Mouse (Mus musculus) embryonic facial prominence, embryonic 15.5 days (tissue): Measurements from ENCODE around the gene Il24. TPM values are rescaled to one million over a fixed set of nuclear protein-coding genes. Genes with fewer than 3 reads are reported as not detected.

Source experiments
- ATAC-seq: fragments of 200-750 bp; cut with Nextera tagmentation; 2 replicates; pipeline ENCODE4 v1.8.0; 2017; ENCODE audit warnings: low read depth, moderate TSS enrichment; ENCODE audit not compliant: insufficient number of reproducible peaks, low FRiP score, low TSS enrichment
- H3K27ac ChIP-seq: fragments of 300-500 bp; sonication (generic); replicated peaks from 2 replicates; pipeline ENCODE4 v1.5.1; 2015; ENCODE audit warnings: mild to moderate bottlenecking, inconsistent platforms
- H3K27me3 ChIP-seq: fragments of 300-500 bp; sonication (generic); 2 replicates; pipeline ENCODE4 v1.6.1; 2015; ENCODE audit warnings: inconsistent platforms
- H3K36me3 ChIP-seq: fragments of 300-500 bp; sonication (generic); 2 replicates; pipeline ENCODE4 v1.6.1; 2015; ENCODE audit warnings: mild to moderate bottlenecking, inconsistent platforms
- H3K4me1 ChIP-seq: fragments of 300-500 bp; sonication (generic); 2 replicates; pipeline ENCODE4 v1.6.1; 2015; ENCODE audit warnings: inconsistent platforms
- H3K4me2 ChIP-seq: fragments of 300-500 bp; sonication (generic); replicated peaks from 2 replicates; pipeline ENCODE4 v1.6.1; 2015; ENCODE audit warnings: mild to moderate bottlenecking, inconsistent platforms
- H3K4me3 ChIP-seq: fragments of 300-500 bp; sonication (generic); replicated peaks from 2 replicates; pipeline ENCODE4 v1.5.1; 2015; ENCODE audit warnings: mild to moderate bottlenecking, inconsistent platforms
- H3K9ac ChIP-seq: fragments of 300-500 bp; sonication (generic); 2 replicates; pipeline ENCODE4 v1.6.1; 2015; ENCODE audit warnings: inconsistent platforms
- H3K9me3 ChIP-seq: fragments of 300-500 bp; sonication (generic); replicated peaks from 2 replicates; pipeline ENCODE4 v1.6.1; 2016; ENCODE audit warnings: inconsistent platforms
- WGBS: fragments of 180-500 bp; shearing (Covaris S2); methylation state at CpG from one replicate; pipeline ENCODE4 v1.1.7; 2015; 5-methylcytosine and 5-hydroxymethylcytosine counted together
- polyA plus RNA-seq: library from polyadenylated mRNA; unstranded; fragments of >200 nt; fragmentation: Nextera tagmentation; extraction: Ambion mirVana; gene quantifications from 2 replicates; pipeline ENCODE4 v1.2.1, GENCODE M21; 2015

The Il24 gene
- polyA plus RNA-seq, 1 experiment from 2014 or later, result not detected

GRCm38 (mm10) chr1:130877889-130878614 lies 9.2 kb downstream of the Il24 start:
- Histone ChIP-seq H3K27ac (no peak overlapping the region), H3K4me2 (peak overlapping the region; percentile 84), H3K9ac (no peak overlapping the region), H3K27me3 (peaks cover 16% of the 10 kb centered on the region), H3K9me3 (no peaks in the 10 kb centered on the region), H3K4me3 (peak overlapping the region; percentile 45), H3K4me1 (peaks cover 7% of the 10 kb centered on the region), H3K36me3 (no peaks in the 10 kb centered on the region)
- peak; percentile 57; the same call in 1 of the 2 replicates for ATAC-seq
- WGBS, result 2% methylated on average over 43 of the region's 43 CpGs

GRCm38 (mm10) chr1:130876931-130877509 lies 10.2 kb downstream of the Il24 start:
- peaks cover 7% of the 10 kb centered on the region for H3K4me1 ChIP-seq
- no peak overlapping the region for H3K4me2 ChIP-seq
- peaks cover 16% of the 10 kb centered on the region for H3K27me3 ChIP-seq
- ATAC-seq, result no peak
- 18% methylated on average over 3 of the region's 3 CpGs for WGBS
- no peaks in the 10 kb centered on the region for H3K9me3 ChIP-seq
- no peaks in the 10 kb centered on the region for H3K36me3 ChIP-seq
- no peak overlapping the region for H3K27ac ChIP-seq
- H3K9ac ChIP-seq, result no peak overlapping the region
- no peak overlapping the region for H3K4me3 ChIP-seq

GRCm38 (mm10) chr1:130875910-130876309 lies 11.3 kb downstream of the Il24 start:
- Histone ChIP-seq H3K27me3 (peaks cover 16% of the 10 kb centered on the region), H3K9ac (no peak overlapping the region), H3K4me1 (peaks cover 7% of the 10 kb centered on the region), H3K4me2 (no peak overlapping the region), H3K4me3 (no peak overlapping the region), H3K9me3 (no peaks in the 10 kb centered on the region), H3K36me3 (no peaks in the 10 kb centered on the region), H3K27ac (no peak overlapping the region)
- ATAC-seq, result no peak
- 67% methylated on average over 3 of the region's 3 CpGs for WGBS

GRCm38 (mm10) chr1:130875139-130875538 lies 12.1 kb downstream of the Il24 start:
- 43% methylated on average over 3 of the region's 3 CpGs for WGBS
- Histone ChIP-seq H3K9ac (no peak overlapping the region), H3K27me3 (peaks cover 16% of the 10 kb centered on the region), H3K27ac (no peak overlapping the region), H3K4me2 (no peak overlapping the region), H3K36me3 (no peaks in the 10 kb centered on the region), H3K4me3 (no peak overlapping the region), H3K9me3 (no peaks in the 10 kb centered on the region), H3K4me1 (peaks cover 7% of the 10 kb centered on the region)
- no peak for ATAC-seq

- peaks cover under 1% of the 10 kb centered on the region for H3K4me1 ChIP-seq
- no peaks in the 10 kb centered on the region for H3K9me3 ChIP-seq
- H3K4me2 ChIP-seq, result no peak overlapping the region
- peaks cover 5% of the 10 kb centered on the region for H3K27me3 ChIP-seq
- H3K4me3 ChIP-seq, result no peak overlapping the region
- ATAC-seq, result no peak
- H3K27ac ChIP-seq, result no peak overlapping the region
- H3K9ac ChIP-seq, result no peak overlapping the region
- no peaks in the 10 kb centered on the region for H3K36me3 ChIP-seq
- WGBS, result 91% methylated on average over 2 of the region's 2 CpGs
Measured at GRCm38 (mm10) chr1:130872912-130873311, 14.3 kb downstream of the Il24 start.

GRCm38 (mm10) chr1:130865541-130866221 lies 21.6 kb downstream of the Il24 start, which contains the start of gene Fcmr:
Gene Fcmr, plus strand, starts transcription at chr1:130865669.
- ATAC-seq, result no peak
- no peaks in the 10 kb centered on the region for H3K9me3 ChIP-seq
- no peak within 1 kb of the TSS for H3K9ac ChIP-seq
- H3K27ac ChIP-seq, result no peak within 1 kb of the TSS
- no peaks in the 10 kb centered on the region for H3K4me1 ChIP-seq
- H3K4me3 ChIP-seq, result no peak within 1 kb of the TSS
- H3K36me3 ChIP-seq, result no peaks in the 10 kb centered on the region
- no peak within 1 kb of the TSS for H3K4me2 ChIP-seq
- 74% methylated on average over 7 of the region's 7 CpGs for WGBS
- H3K27me3 ChIP-seq, result no peaks in the 10 kb centered on the region

- Histone ChIP-seq H3K9ac (no peak overlapping the region), H3K27ac (no peak overlapping the region), H3K4me2 (no peak overlapping the region), H3K36me3 (no peaks in the 10 kb centered on the region), H3K9me3 (no peaks in the 10 kb centered on the region), H3K27me3 (no peaks in the 10 kb centered on the region), H3K4me3 (no peak overlapping the region), H3K4me1 (no peaks in the 10 kb centered on the region)
- 81% methylated on average over 5 of the region's 5 CpGs for WGBS
- ATAC-seq, result no peak
Measured at GRCm38 (mm10) chr1:130864741-130865140, 22.5 kb downstream of the Il24 start.

GRCm38 (mm10) chr1:130864238-130864637 lies 23.0 kb downstream of the Il24 start:
- no peak for ATAC-seq
- Histone ChIP-seq H3K4me3 (no peak overlapping the region), H3K27me3 (no peaks in the 10 kb centered on the region), H3K4me2 (no peak overlapping the region), H3K9ac (no peak overlapping the region), H3K27ac (no peak overlapping the region), H3K36me3 (no peaks in the 10 kb centered on the region), H3K9me3 (no peaks in the 10 kb centered on the region), H3K4me1 (no peaks in the 10 kb centered on the region)
- WGBS, result 87% methylated on average over 4 of the region's 4 CpGs

- Histone ChIP-seq H3K36me3 (no peaks in the 10 kb centered on the region), H3K4me2 (no peak overlapping the region), H3K9ac (no peak overlapping the region), H3K4me3 (no peak overlapping the region), H3K9me3 (no peaks in the 10 kb centered on the region), H3K27me3 (no peaks in the 10 kb centered on the region), H3K4me1 (no peaks in the 10 kb centered on the region), H3K27ac (no peak overlapping the region)
- 77% methylated on average over 4 of the region's 4 CpGs for WGBS
- ATAC-seq, result no peak
Measured at GRCm38 (mm10) chr1:130857456-130857855, 29.8 kb downstream of the Il24 start.

GRCm38 (mm10) chr1:130855723-130856122 lies 31.5 kb downstream of the Il24 start:
- Histone ChIP-seq H3K4me3 (no peak overlapping the region), H3K27me3 (no peaks in the 10 kb centered on the region), H3K36me3 (no peaks in the 10 kb centered on the region), H3K4me1 (no peaks in the 10 kb centered on the region), H3K4me2 (no peak overlapping the region), H3K27ac (no peak overlapping the region), H3K9me3 (no peaks in the 10 kb centered on the region), H3K9ac (no peak overlapping the region)
- 72% methylated on average over 2 of the region's 2 CpGs for WGBS
- no peak for ATAC-seq

- Histone ChIP-seq H3K4me2 (no peak overlapping the region), H3K27me3 (no peaks in the 10 kb centered on the region), H3K4me3 (no peak overlapping the region), H3K9me3 (no peaks in the 10 kb centered on the region), H3K27ac (no peak overlapping the region), H3K36me3 (no peaks in the 10 kb centered on the region), H3K9ac (no peak overlapping the region), H3K4me1 (no peaks in the 10 kb centered on the region)
- no peak for ATAC-seq
- 79% methylated on average over 9 of the region's 9 CpGs for WGBS
Measured at GRCm38 (mm10) chr1:130854819-130855218, 32.4 kb downstream of the Il24 start.
